Mouse (Mus musculus) pancreas, adult 10 weeks (tissue): ENCODE measurements around the gene Zfp618. TPM values are rescaled to one million over a fixed set of nuclear protein-coding genes. Genes with fewer than 3 reads are reported as not detected.

Experiments
- polyA plus RNA-seq: library from polyadenylated mRNA; stranded (reverse); fragments of 350-450 nt; fragmentation: Illumina TruSeq; extraction: RNeasy Lipid Tissue Mini Kit (QIAGEN cat#74804); gene quantifications from one replicate; pipeline ENCODE4 v1.2.3, GENCODE M21; 2015; ENCODE audit warnings: low read depth, low replicate concordance; ENCODE audit not compliant: insufficient read depth

Zfp618 gene
- 1.1 TPM for polyA plus RNA-seq

GRCm38 (mm10) chr4:62965497-62966302 lies at the start of gene Zfp618:
Zfp618 (plus strand) TSS chr4:62965573.

GRCm38 (mm10) chr4:63154699-63155098 lies 189.3 kb downstream of the Zfp618 start, which contains the start of gene Ambp:
Ambp (minus strand) TSS chr4:63154799.

GRCm38 (mm10) chr4:63171969-63172685 lies 206.8 kb downstream of the Zfp618 start, which contains the start of gene Kif12:
Kif12 (minus strand) TSS chr4:63172131.

Other genes with a start within 250 kb of the Zfp618 start
- 16.4 TPM for gene Ambp, start 189.2 kb downstream of the Zfp618 start, polyA plus RNA-seq
- gene Kif12, start 206.6 kb downstream of the Zfp618 start, polyA plus RNA-seq = 21.7 TPM
- gene Col27a1, start 248.4 kb downstream of the Zfp618 start, polyA plus RNA-seq = 3.1 TPM